Mouse (Mus musculus): ENCODE results near the gene Morn3. TPM values are rescaled to one million over a fixed set of nuclear protein-coding genes. Genes with fewer than 3 reads are reported as not detected.

Gene Morn3
- total and polyA plus RNA-seq, 3 experiments = not detected

- TF ChIP-seq MAX (IDR thresholded peaks at IDR 0.05; ENCODE audit: low read length) (peak; percentile 65; the same call in 1 of the 2 replicates), POLR2AphosphoS2 (IDR thresholded peaks at IDR 0.05; ENCODE audit: low read depth, low read length) (peak; percentile 84; the same call in 1 of the 2 replicates), USF2 (conservative IDR thresholded peaks at IDR 0.05; ENCODE audit: low read depth, low read length) (no peak)
These were observed 31.8 kb downstream of the Morn3 start, which contains the start of gene Orai1 (continued) for GRCm38 (mm10) chr5:123014753-123015701.

- Histone ChIP-seq H3K36me3 (replicated peaks in 1 of 2; ENCODE audit: control insufficient read depth in 1 of 2, insufficient read depth in 1 of 2, low read length in 1 of 2) (peaks cover 0 to 19% of the 10 kb centered on the region in 2 experiments), H3K79me2 (replicated peaks; ENCODE audit: control insufficient read depth, extremely low read depth, insufficient read depth, poor library complexity, severe bottlenecking) (no peaks in the 10 kb centered on the region; the same call in 1 of the 2 replicates), H3K27me3 (replicated peaks) (no peaks in the 10 kb centered on the region), H3K9ac (ENCODE audit: insufficient read depth, low read depth) (no peak overlapping the region; the same call in 1 of the 2 replicates), H3K9me3 (replicated peaks; ENCODE audit: low read length) (no peaks in the 10 kb centered on the region), H3K4me3 (replicated peaks in 1 of 3; ENCODE audit: low read depth in 2 of 3, low read length in 2 of 3, poor library complexity in 1 of 3) (no peak overlapping the region), H3K4me1 (ENCODE audit: control insufficient read depth in 1 of 2, insufficient read depth in 2 of 2) (peaks cover 8 to 46% of the 10 kb centered on the region in 2 experiments), H3K4me2 (ENCODE audit: insufficient read depth, low read depth, poor library complexity, severe bottlenecking) (peak overlapping the region; percentile 82), H3K27ac (ENCODE audit: insufficient read depth, low read depth) (no peak overlapping the region)
- peak; percentile 85 for DNase-seq (ENCODE audit: extremely low read depth)
- dilution Hi-C loops (cut with MboI; ENCODE audit: extremely low pct_ligation_motif_present, extremely low pct_unique_long_range_greater_than_20kb, low sequenced_read_pairs) (no loop called here), in situ Hi-C loops (cut with MboI; ENCODE audit: low pct_ligation_motif_present, low pct_unique_long_range_greater_than_20kb, low sequenced_read_pairs) (no loop called here)
- 0 out of 2 replicates have a peak, but pooled peaks have one; percentile 14 for TF ChIP-seq EP300 (IDR thresholded peaks at IDR 0.05; ENCODE audit: low read length)
- TF ChIP-seq CHD1 (IDR thresholded peaks at IDR 0.05; ENCODE audit: low read depth, low read length) = no peak
- no peak; the same call in 1 of the 2 replicates for TF ChIP-seq JUND (conservative IDR thresholded peaks at IDR 0.05; ENCODE audit: low read depth, low read length)
- no peak for TF ChIP-seq USF2 (conservative IDR thresholded peaks at IDR 0.05; ENCODE audit: low read depth, low read length)
- TF ChIP-seq MYC (IDR thresholded peaks at IDR 0.05; ENCODE audit: low read depth, low read length) = peak; percentile 99
- 0 out of 2 replicates have a peak, but pooled peaks have one; percentile 20 for TF ChIP-seq MEF2A (IDR thresholded peaks at IDR 0.05; ENCODE audit: borderline replicate concordance, low read depth, low read length)
- TF ChIP-seq MAZ (IDR thresholded peaks at IDR 0.05; ENCODE audit: low read depth, low read length) = peak; percentile 48; the same call in 1 of the 2 replicates
- TF ChIP-seq ETS1 (conservative IDR thresholded peaks at IDR 0.05; ENCODE audit: low read depth, low read length) = 0 out of 2 replicates have a peak, but pooled peaks have one; percentile 22
- TF ChIP-seq NELFE (IDR thresholded peaks at IDR 0.05; ENCODE audit: low read depth, low read length) = peak; percentile 30; the same call in 1 of the 2 replicates
- peak; percentile 27; the same call in 1 of the 2 replicates for TF ChIP-seq TCF12 (IDR thresholded peaks at IDR 0.05; ENCODE audit: low read depth, low read length)
- no peak for TF ChIP-seq PAX5 (IDR thresholded peaks at IDR 0.05; ENCODE audit: low read length)
- peak; percentile 33; the same call in 1 of the 2 replicates for TF ChIP-seq IRF4 (IDR thresholded peaks at IDR 0.05; ENCODE audit: low read depth, low read length)
- TF ChIP-seq E2F4 (IDR thresholded peaks at IDR 0.05; ENCODE audit: insufficient replicate concordance, low read depth, low read length) = 0 out of 2 replicates have a peak, but pooled peaks have one; percentile 13
- TF ChIP-seq BHLHE40 (IDR thresholded peaks at IDR 0.05; ENCODE audit: low read depth, low read length) = peak; percentile 0
- peak; percentile 80 for TF ChIP-seq RAD21 (IDR thresholded peaks at IDR 0.05; ENCODE audit: low read depth, low read length)
- no peak for TF ChIP-seq ZKSCAN1 (IDR thresholded peaks at IDR 0.05; ENCODE audit: borderline replicate concordance, low read depth, low read length)
- no peak for TF ChIP-seq JUN (IDR thresholded peaks at IDR 0.05; ENCODE audit: insufficient read depth, low read depth, low read length)
- no peak for TF ChIP-seq ZNF384 (IDR thresholded peaks at IDR 0.05; ENCODE audit: low read depth, low read length)
- no peak for TF ChIP-seq USF1 (IDR thresholded peaks at IDR 0.05; ENCODE audit: low read depth, low read length)
- TF ChIP-seq RCOR1 (conservative IDR thresholded peaks at IDR 0.05; ENCODE audit: low read depth, low read length) = peak; percentile 48; the same call in 1 of the 2 replicates
- peak; percentile 37 for TF ChIP-seq ZC3H11A (IDR thresholded peaks at IDR 0.05; ENCODE audit: low read depth, low read length)
- TF ChIP-seq CTCF (conservative IDR thresholded peaks at IDR 0.05 in 1 of 2, IDR thresholded peaks at IDR 0.05 in 1 of 2; ENCODE audit: low read depth in 2 of 2, low read length in 2 of 2) = peak; percentile 57 to 92; a peak in 3 of 4 replicates
- TF ChIP-seq TBP (conservative IDR thresholded peaks at IDR 0.05; ENCODE audit: low read depth, low read length) = no peak
- no peak for TF ChIP-seq POLR2AphosphoS2 (IDR thresholded peaks at IDR 0.05; ENCODE audit: low read depth, low read length)
- no peak for TF ChIP-seq ELF1 (IDR thresholded peaks at IDR 0.05; ENCODE audit: low read depth, low read length)
- peak; percentile 91 for TF ChIP-seq SMC3 (IDR thresholded peaks at IDR 0.05; ENCODE audit: low read depth, low read length)
- TF ChIP-seq UBTF (IDR thresholded peaks at IDR 0.05; ENCODE audit: low read depth, low read length) = no peak
- no peak for TF ChIP-seq GABPA (IDR thresholded peaks at IDR 0.05; ENCODE audit: insufficient replicate concordance, low read depth, low read length)
- peak; percentile 95 for TF ChIP-seq MAX (IDR thresholded peaks at IDR 0.05; ENCODE audit: low read length)
- TF ChIP-seq ZMIZ1 (IDR thresholded peaks at IDR 0.05; ENCODE audit: low read depth, low read length) = no peak
- TF ChIP-seq MAFK (IDR thresholded peaks at IDR 0.05; ENCODE audit: insufficient replicate concordance, low read length) = no peak
- TF ChIP-seq CHD2 (IDR thresholded peaks at IDR 0.05; ENCODE audit: low read length) = no peak
These were observed 33.1 kb downstream of the Morn3 start for GRCm38 (mm10) chr5:123013599-123014315.
